In the genomic region with DNA sequence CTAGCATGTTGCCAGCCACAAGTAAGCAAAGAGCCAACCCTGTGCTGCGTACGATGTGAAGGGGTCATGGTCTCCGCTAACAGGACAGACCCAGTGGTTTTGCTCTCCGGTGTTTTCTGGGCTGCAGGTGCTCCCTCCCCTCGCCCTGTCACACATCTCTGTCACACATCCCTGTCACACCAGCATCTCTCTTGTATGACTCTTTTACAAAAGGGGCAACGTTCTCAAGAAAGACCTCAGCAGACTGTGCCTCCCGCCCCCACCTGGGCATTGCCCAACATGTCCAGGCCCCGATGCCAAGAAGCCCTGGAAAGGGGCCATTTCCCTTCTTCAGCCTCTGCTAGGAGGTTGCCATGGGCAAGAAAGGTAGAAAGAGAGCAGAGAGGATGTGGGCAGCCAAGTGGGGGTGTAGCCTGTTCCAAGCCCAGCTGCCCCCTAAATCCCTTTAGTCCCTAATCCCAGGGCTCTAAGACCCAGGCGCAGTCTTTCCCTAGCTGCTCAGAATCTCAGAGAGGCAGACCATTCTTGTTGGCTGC, we compare ENCODE assay signal across 23 mouse cellular contexts. TPM values are rescaled to one million over a fixed set of nuclear protein-coding genes. Genes with fewer than 3 reads are reported as not detected.
DNase-seq lines count a peak whose midpoint lies in the region; ATAC-seq and TF ChIP-seq lines count a peak whose summit lies in the region.
"Had no signal": no experiment of that assay in that cellular context is flagged by ENCODE, and none has a peak within 500 bp of the region (broad histone marks: within the 10 kb centered on the region; RNA-seq: fewer than 3 reads in every experiment).

No protein-coding gene starts in this region.

- H3K9ac ChIP-seq in liver, postnatal 0 days (replicated peaks) = no peak overlapping the region
- H3K9ac ChIP-seq in liver, embryonic 12.5 days = no peak overlapping the region
- no peak overlapping the region for H3K9ac ChIP-seq in stomach, embryonic 16.5 days (ENCODE audit: low read length)
- H3K9ac ChIP-seq in stomach, postnatal 0 days (ENCODE audit: low read length) = no peak overlapping the region
- no peak overlapping the region for H3K9ac ChIP-seq in liver, embryonic 11.5 days (ENCODE audit: low read depth, low read length)
- H3K9ac ChIP-seq: heart, embryonic 15.5 days; hindbrain, embryonic 14.5 days; lung, embryonic 14.5 days; midbrain, embryonic 13.5 days; neural tube, embryonic 13.5 days had no signal

- no peak overlapping the region for H3K4me2 ChIP-seq in liver, postnatal 0 days (ENCODE audit: low read depth, low read length)
- no peak overlapping the region for H3K4me2 ChIP-seq in liver, embryonic 12.5 days
- no peak overlapping the region for H3K4me2 ChIP-seq in stomach, embryonic 16.5 days (ENCODE audit: low read depth, low read length)
- no peak overlapping the region for H3K4me2 ChIP-seq in stomach, postnatal 0 days (replicated peaks; ENCODE audit: low read depth)
- H3K4me2 ChIP-seq in liver, embryonic 11.5 days = no peak overlapping the region
- H3K4me2 ChIP-seq: heart, embryonic 15.5 days; hindbrain, embryonic 14.5 days; lung, embryonic 14.5 days; midbrain, embryonic 13.5 days; neural tube, embryonic 13.5 days had no signal

- no peak for TF ChIP-seq CTCF in liver, postnatal 0 days (IDR thresholded peaks at IDR 0.05; ENCODE audit: low read depth)
- no peak for TF ChIP-seq CTCF in stomach, postnatal 0 days (IDR thresholded peaks at IDR 0.05; ENCODE audit: low read depth)

- H3K4me1 ChIP-seq in liver, postnatal 0 days (ENCODE audit: insufficient read depth) = peaks cover 24% of the 10 kb centered on the region
- H3K4me1 ChIP-seq in liver, embryonic 12.5 days = peaks cover 18% of the 10 kb centered on the region
- no peaks in the 10 kb centered on the region for H3K4me1 ChIP-seq in stomach, embryonic 16.5 days (ENCODE audit: control insufficient read depth, insufficient read depth, low read length)
- no peaks in the 10 kb centered on the region; the same call in 1 of the 2 replicates for H3K4me1 ChIP-seq in stomach, postnatal 0 days (replicated peaks; ENCODE audit: control insufficient read depth, insufficient read depth)
- H3K4me1 ChIP-seq in liver, embryonic 11.5 days (replicated peaks; ENCODE audit: control insufficient read depth, insufficient read depth, low read length) = peaks cover 11% of the 10 kb centered on the region; the same call in 1 of the 2 replicates

- no peaks in the 10 kb centered on the region for H3K27me3 ChIP-seq in liver, postnatal 0 days (ENCODE audit: insufficient read depth, low read length)
- peaks cover 5% of the 10 kb centered on the region; the same call in 1 of the 2 replicates for H3K27me3 ChIP-seq in liver, embryonic 12.5 days (replicated peaks)
- H3K27me3 ChIP-seq in stomach, embryonic 16.5 days (ENCODE audit: control insufficient read depth, insufficient read depth, low read length) = no peaks in the 10 kb centered on the region
- no peaks in the 10 kb centered on the region for H3K27me3 ChIP-seq in stomach, postnatal 0 days (ENCODE audit: control insufficient read depth, insufficient read depth, low read length)
- no peaks in the 10 kb centered on the region for H3K27me3 ChIP-seq in liver, embryonic 11.5 days (replicated peaks; ENCODE audit: control insufficient read depth, insufficient read depth, low read length)
- H3K27me3 ChIP-seq: CH12.LX; heart, embryonic 15.5 days; midbrain, embryonic 13.5 days; neural tube, embryonic 13.5 days had no signal

- TF ChIP-seq EP300 in liver, postnatal 0 days (IDR thresholded peaks at IDR 0.05; ENCODE audit: low read depth) = no peak
- TF ChIP-seq EP300 in stomach, postnatal 0 days (optimal IDR thresholded peaks at IDR 0.05) = no peak

- DNase-seq in cerebellum, postnatal 14 days = peak; percentile 82 to 85
- no peak for DNase-seq in cerebellum, adult 11-12 months
- no peak for DNase-seq in liver, postnatal 0 days
- DNase-seq in stomach, postnatal 0 days (ENCODE audit: low spot score) = no peak
- peak; percentile 49 to 57 for DNase-seq in lung, postnatal 4 days
- DNase-seq in liver, embryonic 11.5 days (ENCODE audit: low spot score) = no peak
- DNase-seq: B cell, adult 2 months; cerebellum, adult 2 months; gastrocnemius, postnatal 36 days; heart, postnatal 36 days; liver; lung, embryonic 14.5 days had no signal

- no peaks in the 10 kb centered on the region for H3K36me3 ChIP-seq in liver, postnatal 0 days (replicated peaks; ENCODE audit: insufficient read depth, low read length)
- no peaks in the 10 kb centered on the region for H3K36me3 ChIP-seq in liver, embryonic 12.5 days
- no peaks in the 10 kb centered on the region for H3K36me3 ChIP-seq in stomach, embryonic 16.5 days (ENCODE audit: control insufficient read depth, insufficient read depth, low read length)
- no peaks in the 10 kb centered on the region for H3K36me3 ChIP-seq in stomach, postnatal 0 days (ENCODE audit: control insufficient read depth, insufficient read depth, low read length)
- H3K36me3 ChIP-seq in liver, embryonic 11.5 days (ENCODE audit: control insufficient read depth, insufficient read depth, low read length) = no peaks in the 10 kb centered on the region
- H3K36me3 ChIP-seq: G1E; heart, embryonic 15.5 days; limb, embryonic 10.5 days; midbrain, embryonic 13.5 days; neural tube, embryonic 13.5 days had no signal

- WGBS in liver, postnatal 0 days (ENCODE audit: insufficient replicate concordance) = 83% methylated on average over 9 of the region's 9 CpGs
- WGBS in liver, embryonic 12.5 days (ENCODE audit: insufficient replicate concordance) = 77% methylated on average over 9 of the region's 9 CpGs
- 85% methylated on average over 9 of the region's 9 CpGs for WGBS in stomach, embryonic 16.5 days
- 79% methylated on average over 9 of the region's 9 CpGs for WGBS in stomach, postnatal 0 days
- 88% methylated on average over 9 of the region's 9 CpGs for WGBS in liver, embryonic 11.5 days

- H3K4me3 ChIP-seq in liver, postnatal 0 days (ENCODE audit: low read depth, low read length) = no peak overlapping the region
- no peak overlapping the region for H3K4me3 ChIP-seq in liver, embryonic 12.5 days
- H3K4me3 ChIP-seq in stomach, embryonic 16.5 days (replicated peaks; ENCODE audit: low read length) = no peak overlapping the region
- no peak overlapping the region for H3K4me3 ChIP-seq in stomach, postnatal 0 days (ENCODE audit: low read depth, low read length)
- no peak overlapping the region for H3K4me3 ChIP-seq in liver, embryonic 11.5 days (ENCODE audit: low read depth, low read length)
- H3K4me3 ChIP-seq: heart, embryonic 15.5 days; limb, embryonic 10.5 days; midbrain, embryonic 13.5 days; myocyte; neural tube, embryonic 13.5 days had no signal

- H3K27ac ChIP-seq in liver, postnatal 0 days (ENCODE audit: low read depth) = peak overlapping the region; percentile 50
- no peak overlapping the region for H3K27ac ChIP-seq in liver, embryonic 12.5 days
- 0 out of 2 replicates have a peak overlapping the region, but pooled peaks have one; percentile 38 for H3K27ac ChIP-seq in stomach, embryonic 16.5 days (ENCODE audit: low read length)
- H3K27ac ChIP-seq in stomach, postnatal 0 days (replicated peaks) = no peak overlapping the region
- H3K27ac ChIP-seq in liver, embryonic 11.5 days (ENCODE audit: low read depth, low read length) = no peak overlapping the region
- H3K27ac ChIP-seq: heart, embryonic 15.5 days; hindbrain, embryonic 14.5 days; kidney, postnatal 0 days; midbrain, embryonic 13.5 days; neural tube, embryonic 13.5 days had no signal

- H3K9me3 ChIP-seq in liver, postnatal 0 days (ENCODE audit: low read length) = no peaks in the 10 kb centered on the region
- H3K9me3 ChIP-seq in liver, embryonic 12.5 days (replicated peaks) = no peaks in the 10 kb centered on the region
- no peaks in the 10 kb centered on the region for H3K9me3 ChIP-seq in stomach, embryonic 16.5 days (replicated peaks; ENCODE audit: control insufficient read depth, low read length)
- no peaks in the 10 kb centered on the region for H3K9me3 ChIP-seq in stomach, postnatal 0 days (ENCODE audit: control insufficient read depth, low read length)
- H3K9me3 ChIP-seq in liver, embryonic 11.5 days (ENCODE audit: control insufficient read depth, low read length) = no peaks in the 10 kb centered on the region
- H3K9me3 ChIP-seq: G1E; heart, embryonic 15.5 days; limb, embryonic 10.5 days; midbrain, embryonic 13.5 days; neural tube, embryonic 13.5 days had no signal

- no peak for ATAC-seq in liver, postnatal 0 days
- no peak for ATAC-seq in liver, embryonic 12.5 days
- ATAC-seq in stomach, embryonic 16.5 days (ENCODE audit: insufficient read depth, low FRiP score) = no peak
- ATAC-seq in stomach, postnatal 0 days (ENCODE audit: low FRiP score, low TSS enrichment) = no peak
- no peak for ATAC-seq in liver, embryonic 11.5 days (replicated peaks; ENCODE audit: low FRiP score)
- ATAC-seq: midbrain, embryonic 13.5 days had no signal

RNA-seq across cellular contexts. Expression of a gene that starts 10.8 kb away (rescaled TPM):
- 31.4 and 32.4 TPM in 2 replicates for polyA plus RNA-seq in liver, postnatal 0 days (2015; fragmentation: Nextera tagmentation; extraction: Ambion mirVana)
- polyA plus RNA-seq in liver, embryonic 12.5 days (2016; fragmentation: Nextera tagmentation; extraction: Ambion mirVana) = 38.4 and 39.2 TPM in 2 replicates
- 49.5 and 51.3 TPM in 2 replicates for polyA plus RNA-seq in stomach, embryonic 16.5 days (2015; fragmentation: Nextera tagmentation; extraction: Ambion mirVana)
- 51.1 and 51.3 TPM in 2 replicates for polyA plus RNA-seq in stomach, postnatal 0 days (2015; fragmentation: Nextera tagmentation; extraction: Ambion mirVana)
- 50.7 and 53.6 TPM in 2 replicates for polyA plus RNA-seq in liver, embryonic 11.5 days (2014; fragmentation: Nextera tagmentation; extraction: Ambion mirVana)

Comparison
In these comparisons a context has a peak if more than half of its experiments do, and no peak if none do; other contexts are left out.
1. DNase-seq: peak in cerebellum, postnatal 14 days (2 of 2) and lung, postnatal 4 days (2 of 2); none in cerebellum, adult 11-12 months (single experiment), liver, postnatal 0 days (single experiment), stomach, postnatal 0 days (single experiment) and liver, embryonic 11.5 days (single experiment).
2. H3K27ac ChIP-seq: peak in liver, postnatal 0 days (single experiment) and stomach, embryonic 16.5 days (single experiment); none in liver, embryonic 12.5 days (single experiment), stomach, postnatal 0 days (single experiment) and liver, embryonic 11.5 days (single experiment).